Mouse (Mus musculus) kidney, adult 18-20 months (tissue): Measurements from ENCODE around the gene Gadl1.

ENCODE experiments used
- DNase-seq: peaks from one replicate; pipeline ENCODE4 v3.0.0; 2021

The Gadl1 gene

DNA sequence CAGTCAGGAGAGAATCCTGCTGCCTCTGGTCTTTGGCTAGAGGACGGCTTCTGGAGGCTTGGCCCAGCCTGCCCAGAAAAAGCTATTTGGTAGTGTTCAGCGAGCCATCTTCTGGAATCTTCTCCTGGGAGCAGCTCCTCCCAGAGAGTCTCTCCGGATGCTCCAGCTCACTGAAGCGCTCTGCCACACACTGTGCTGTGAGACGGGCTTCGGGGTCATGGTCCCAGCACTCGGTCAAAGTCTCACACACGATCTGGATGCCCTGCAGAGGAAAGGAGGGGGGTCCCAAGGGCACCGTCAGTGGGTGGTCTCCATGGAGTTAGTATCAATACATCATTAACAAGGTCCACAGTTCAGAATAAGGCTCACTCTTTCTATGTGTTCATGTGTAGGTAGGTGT is 181.0 kb downstream of the Gadl1 start:
- no peak for DNase-seq

DNA sequence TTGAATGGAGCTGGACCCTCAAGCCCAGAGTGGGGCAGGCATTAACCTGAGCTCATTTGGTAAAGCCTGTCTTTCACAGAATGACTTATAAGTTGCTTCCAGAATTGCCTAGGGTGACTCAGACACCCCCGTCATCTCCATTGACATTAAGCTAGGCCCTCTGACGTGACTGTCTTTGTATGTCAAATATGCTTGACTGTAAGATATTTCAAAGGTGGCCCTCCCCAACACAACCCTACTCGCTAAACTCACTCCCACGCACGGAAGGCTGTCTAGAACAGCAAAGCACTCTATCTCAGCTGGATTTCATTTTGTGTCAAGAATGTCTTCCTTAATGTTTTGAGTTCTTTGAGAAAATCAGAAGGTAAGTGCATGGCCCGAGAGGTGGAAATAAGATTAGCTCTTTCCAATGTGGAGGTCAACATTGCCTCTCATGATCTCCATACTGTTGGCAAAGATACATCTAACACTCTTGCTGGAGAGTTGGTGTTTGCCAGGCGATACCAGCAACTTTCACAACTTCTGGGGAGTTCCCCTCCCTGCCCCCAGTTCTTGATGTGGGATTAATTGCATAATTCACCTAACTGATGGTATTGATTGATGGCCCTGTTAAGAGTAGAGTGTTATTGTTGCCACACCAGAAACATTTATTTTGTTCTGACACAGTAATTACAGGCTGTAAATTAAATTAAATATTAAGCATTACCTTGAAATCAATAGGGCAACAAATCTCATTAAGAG is 182.0 kb downstream of the Gadl1 start:
- DNase-seq, result no peak

DNA sequence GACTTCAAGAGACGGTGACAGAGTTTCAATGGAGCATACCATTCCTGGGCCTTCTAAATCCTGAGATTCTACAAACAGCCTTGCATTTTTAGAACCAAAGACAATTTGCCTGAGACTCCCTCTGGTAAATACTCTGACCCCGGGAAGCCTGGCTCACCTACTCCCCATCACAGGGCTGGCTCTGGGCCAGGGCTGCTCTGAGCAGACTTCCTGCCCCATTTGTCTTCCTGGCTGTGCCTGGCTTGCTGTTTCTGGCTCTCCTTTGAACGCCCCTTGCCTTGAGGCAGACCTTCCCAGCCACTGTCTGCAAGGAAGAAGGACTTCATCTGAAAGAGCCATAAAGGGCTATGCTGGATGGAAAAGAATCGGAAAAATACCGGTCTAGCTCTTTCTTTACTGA is 182.7 kb downstream of the Gadl1 start:
- DNase-seq, result peak; percentile 77

DNA sequence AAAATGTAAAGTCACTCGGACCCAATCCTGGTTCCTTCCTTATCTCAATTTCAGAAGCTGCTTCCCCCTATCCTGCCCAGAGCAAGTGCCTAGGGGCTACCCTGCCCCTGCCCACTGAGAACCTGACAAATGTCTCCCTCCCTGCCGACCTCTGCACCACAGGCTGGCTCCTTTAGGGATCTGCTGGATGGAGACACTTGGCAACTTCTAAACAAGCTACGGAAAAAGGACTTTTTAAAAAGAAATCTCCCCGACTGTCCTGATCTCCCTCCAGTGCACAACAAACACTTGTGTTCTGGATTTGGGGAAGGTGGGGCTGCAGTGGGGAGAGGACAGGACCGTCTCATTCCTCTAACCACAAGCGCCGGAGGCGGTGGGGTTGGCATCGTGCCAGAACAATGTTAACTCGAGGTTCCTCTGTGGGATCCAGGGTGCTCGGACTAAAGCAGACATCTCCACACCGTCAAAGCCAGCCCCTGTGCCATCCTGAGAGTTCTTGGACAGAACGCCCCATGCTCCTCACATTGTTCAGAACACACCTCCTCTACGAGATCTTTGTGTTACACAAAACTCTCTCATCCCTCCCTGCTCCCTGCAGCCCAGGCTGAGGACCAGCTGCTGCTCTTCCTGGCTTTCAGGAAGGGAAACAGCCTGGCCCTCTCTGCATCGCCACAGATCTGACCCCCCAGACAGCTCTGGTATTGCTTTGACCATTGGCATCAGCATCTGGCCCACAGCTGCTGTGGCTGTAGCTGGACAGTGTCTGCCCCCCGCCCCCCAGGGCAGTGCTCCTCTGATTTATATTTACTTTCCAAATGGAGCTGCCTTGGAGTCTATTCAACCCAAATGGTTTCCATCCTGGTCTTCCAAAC is 189.7 kb downstream of the Gadl1 start:
- peak; percentile 37 for DNase-seq

DNA sequence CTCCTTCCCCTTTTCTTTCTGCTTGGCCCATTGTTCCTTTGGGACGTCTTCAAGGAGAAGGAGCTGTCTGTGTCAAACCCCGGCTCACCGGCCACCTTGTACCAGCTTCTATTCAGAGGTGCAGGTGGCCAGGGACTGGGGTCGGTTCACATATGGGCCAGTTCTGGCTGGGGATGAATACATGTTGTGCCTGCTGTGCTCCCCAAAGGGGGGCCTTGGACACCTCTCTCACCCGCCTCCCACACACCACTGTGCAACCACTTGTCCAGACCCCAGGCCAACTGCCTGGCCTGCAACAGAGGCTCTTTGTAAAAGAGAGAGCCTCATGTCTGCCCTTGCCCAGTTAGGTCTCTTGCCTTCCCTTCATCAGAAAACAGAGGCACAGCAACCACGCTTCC is 190.3 kb downstream of the Gadl1 start:
- no peak for DNase-seq

DNA sequence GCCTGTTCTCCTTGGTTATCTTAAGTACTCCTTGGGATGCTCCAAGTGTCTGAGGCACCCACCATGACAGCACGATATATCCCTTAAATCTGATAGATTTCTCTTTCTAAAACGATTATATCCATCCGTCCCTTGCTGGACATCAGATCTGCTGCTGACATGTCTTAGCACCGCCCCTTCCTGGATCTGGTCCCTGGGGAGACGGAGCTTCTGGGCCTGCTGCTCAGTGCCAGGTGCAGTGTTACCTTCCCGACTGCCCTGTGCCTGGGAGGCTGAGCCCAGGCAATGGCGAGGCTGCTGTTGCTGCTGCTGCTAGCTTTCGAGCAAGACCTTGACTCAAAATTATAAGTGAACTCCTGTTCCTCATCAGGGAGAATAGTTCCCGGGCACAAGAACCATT is 190.8 kb downstream of the Gadl1 start:
- DNase-seq, result no peak

DNA sequence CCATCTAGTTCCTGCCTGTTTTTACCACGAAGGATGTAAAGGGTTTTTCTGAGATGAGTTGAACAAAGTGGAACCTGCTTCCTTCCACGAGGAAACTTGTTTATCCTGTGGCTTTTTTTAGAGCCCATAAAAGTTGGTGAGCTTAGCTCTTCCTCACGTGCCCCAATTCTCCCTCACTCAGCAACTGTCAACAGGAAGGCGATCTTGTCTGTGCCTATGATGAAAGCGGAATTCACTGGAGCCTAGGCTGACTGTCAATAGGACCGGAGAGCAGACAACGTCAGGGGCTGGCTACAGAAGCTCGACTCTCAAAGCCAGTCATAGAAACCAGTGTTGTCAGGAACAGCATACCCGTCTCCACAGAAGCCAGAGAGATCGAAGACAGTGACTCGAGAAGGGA is 192.6 kb downstream of the Gadl1 start:
- DNase-seq, result no peak

DNA sequence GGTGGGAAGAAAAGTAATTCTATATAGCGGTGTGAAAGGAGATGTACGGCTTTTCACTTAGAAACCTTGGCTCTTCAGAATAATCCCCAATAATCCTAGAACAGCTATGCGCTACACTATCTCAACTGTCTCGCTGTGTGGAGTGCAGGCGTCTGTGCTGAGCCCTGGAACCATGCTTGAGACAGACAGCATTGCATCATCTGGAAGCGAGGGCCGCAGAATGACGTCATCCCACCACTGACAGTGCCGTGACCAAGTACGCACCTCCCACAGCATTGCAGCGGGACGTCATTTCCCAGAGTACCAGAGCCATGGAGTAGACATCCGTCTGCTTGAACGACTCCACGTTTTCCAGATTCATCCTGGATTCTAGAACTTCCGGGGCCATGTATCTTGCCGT is 195.5 kb downstream of the Gadl1 start:
- DNase-seq, result no peak

DNA sequence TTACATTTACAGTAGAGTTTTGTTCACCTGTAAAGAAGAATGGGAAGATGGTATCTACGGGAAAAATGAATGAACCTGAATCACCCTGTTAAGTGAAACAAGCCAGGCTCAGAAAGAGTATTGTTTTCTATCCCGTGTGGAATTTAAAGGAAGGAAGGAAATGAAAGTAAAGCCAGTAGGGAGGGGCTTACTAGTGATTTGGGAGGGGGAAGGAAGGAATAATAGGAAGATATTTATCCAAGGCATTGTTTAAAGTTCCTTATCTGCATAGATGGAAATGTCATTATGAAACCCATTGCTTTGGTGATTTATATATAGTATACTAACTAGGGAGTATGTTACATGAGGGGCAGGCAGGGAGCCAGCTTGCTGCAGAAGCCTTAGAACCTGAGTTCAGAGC is 199.5 kb downstream of the Gadl1 start:
- no peak for DNase-seq

DNA sequence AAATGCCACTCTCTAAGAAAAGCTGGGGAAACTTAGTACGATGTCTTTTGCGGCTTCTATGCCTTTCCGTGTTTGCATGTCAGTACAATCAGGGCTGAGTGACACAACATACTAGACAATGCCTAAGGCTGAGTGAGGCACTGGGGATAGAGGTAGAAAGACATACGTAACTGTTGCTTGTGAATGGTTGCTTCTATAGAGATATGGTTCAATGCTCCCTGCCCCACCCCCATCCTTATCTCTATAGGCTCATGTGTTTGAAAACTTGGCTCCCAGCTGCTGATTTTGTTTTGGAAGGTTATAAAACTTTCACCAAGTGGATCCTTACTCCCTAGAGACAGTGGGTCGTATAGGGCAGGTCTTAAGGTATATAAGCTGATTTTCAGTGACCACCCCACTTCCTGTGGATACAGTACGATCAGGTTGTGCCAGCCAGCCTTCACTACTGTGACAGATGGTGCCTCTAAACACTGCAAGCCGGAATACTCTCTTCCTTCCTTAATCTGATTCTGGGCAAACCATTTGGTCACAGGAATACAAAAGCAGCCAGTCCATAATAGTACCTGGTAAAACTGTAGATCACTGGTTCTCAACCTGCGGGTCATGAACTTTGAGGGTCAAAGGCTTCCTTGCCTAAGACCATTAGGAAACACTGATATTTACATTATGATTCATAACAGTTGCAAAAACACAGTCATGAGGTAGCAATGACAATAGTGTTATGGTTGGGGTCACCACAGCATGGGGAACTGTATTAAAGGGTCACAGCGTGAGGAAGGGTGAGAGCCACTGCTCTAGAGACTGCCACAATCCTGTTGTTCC is 202.1 kb downstream of the Gadl1 start:
- DNase-seq, result no peak

DNA sequence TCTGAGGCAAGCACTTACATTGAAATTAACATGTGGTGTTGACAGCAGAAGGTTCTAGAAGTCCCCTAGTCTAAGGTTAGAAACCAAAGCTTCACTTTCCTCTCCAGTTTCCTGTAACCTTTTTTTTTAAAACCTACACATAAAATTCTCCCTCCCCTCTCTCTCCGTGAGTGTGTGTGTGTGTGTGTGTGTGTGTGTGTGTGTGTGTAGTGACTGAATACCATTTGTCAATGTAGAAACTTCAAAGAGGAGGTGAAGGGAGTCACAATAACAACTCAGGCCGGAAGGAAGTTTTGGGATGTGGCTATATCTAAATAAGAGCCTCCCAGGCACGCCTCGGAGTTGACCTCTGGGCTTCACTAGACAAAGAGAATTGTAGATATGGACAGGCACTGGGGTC is 205.1 kb downstream of the Gadl1 start:
- DNase-seq, result peak; percentile 37

DNA sequence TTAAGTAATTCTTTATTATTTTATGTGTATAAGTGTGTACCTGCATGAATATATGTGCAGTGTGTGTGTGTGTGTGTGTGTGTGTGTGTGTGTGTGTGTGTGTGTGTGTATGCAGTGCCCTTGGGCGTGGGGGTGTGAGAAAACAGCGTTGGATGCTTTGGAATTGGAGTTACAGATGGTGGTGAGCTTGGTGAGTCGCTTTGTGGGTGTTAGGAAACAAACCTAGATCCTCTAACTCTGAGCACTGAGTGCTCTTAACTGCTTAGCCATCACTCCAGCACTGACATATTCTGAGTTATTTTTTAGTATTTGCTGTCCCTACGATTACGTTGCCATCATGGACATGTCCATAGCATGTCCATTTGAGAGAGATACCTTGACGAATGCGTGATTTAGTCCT is 206.6 kb downstream of the Gadl1 start:
- DNase-seq, result no peak

DNA sequence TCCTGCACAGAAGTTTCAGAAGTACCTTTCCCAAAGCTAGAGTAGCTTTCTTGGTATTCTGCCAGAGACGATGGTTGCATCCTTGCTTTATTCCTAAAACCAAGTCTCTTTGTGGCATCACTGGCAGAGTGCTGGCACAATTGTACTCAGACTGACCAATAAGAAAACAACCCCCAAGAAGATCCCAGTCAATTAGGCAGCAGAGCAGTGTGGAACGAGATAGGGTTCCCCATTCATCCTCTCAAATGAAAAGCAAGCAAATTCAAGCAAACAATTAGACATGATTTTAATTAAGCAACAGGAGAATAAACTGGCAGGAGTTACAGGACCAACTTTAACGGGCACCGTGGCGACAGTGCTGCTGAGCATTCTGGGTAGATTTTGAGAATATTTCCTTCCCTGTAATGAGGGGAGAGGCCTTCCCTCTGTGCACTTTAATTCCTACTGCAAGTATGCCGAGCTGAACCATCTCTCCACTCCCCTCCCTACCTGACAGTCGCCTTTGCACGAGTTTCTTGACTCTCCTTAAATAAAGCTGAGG is 209.1 kb downstream of the Gadl1 start:
- no peak for DNase-seq

DNA sequence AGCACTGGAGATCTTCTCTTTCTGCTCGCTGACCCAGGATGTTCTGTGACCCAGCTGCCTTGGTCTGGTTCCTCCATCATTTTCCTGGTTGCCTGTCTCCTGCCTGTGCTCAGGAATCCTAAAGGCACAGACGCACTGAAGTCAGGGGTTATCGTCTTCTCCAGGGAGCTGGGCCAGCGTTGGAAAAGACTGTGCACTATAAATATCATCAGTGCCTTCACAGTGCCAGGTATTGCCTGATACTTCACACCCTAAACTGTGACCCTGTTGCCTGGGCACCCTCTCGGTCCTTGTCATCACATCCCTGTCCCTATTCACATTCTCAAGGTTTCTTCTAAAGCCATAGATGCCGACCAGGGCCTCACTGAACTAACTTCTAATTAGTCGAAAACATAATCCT is 210.7 kb downstream of the Gadl1 start:
- DNase-seq, result no peak

DNA sequence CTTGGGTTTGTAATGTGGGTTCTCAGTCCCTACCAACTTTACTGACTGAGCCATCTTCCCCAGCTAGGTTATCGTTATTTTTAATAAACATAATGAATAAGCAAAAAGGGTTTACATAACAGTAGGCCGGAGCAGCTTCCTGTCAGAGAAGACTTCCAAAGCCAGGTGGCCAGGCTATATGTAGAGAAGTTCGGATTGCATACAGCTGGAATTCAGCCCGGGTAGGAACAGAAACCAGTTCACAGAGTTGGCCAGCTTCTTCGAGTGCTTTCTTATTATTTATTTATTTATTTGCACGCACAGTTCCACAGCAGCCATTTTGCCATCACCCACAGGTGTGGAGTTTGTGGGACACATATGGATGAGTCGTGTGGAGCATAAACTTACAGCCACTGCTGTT is 212.2 kb downstream of the Gadl1 start:
- DNase-seq, result no peak

DNA sequence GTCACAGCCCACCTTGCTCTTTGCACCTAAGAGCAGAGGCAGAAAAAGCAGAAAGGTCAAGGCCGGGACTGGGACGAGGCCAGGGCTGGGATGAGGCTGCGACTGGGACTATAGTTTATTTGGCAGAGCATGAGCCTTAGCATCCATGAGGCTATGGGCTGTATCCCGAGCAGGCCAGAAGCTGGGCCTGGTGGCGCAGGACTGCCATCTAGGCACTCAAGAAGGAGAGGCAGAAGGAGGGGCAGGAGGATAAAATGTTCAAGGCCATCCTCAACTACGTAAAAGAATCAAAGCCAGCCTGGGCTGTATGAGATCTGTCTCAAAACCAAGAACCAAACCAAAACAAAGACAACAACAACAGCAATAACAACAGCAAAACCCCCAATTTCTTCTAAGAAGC is 213.3 kb downstream of the Gadl1 start:
- DNase-seq, result no peak

DNA sequence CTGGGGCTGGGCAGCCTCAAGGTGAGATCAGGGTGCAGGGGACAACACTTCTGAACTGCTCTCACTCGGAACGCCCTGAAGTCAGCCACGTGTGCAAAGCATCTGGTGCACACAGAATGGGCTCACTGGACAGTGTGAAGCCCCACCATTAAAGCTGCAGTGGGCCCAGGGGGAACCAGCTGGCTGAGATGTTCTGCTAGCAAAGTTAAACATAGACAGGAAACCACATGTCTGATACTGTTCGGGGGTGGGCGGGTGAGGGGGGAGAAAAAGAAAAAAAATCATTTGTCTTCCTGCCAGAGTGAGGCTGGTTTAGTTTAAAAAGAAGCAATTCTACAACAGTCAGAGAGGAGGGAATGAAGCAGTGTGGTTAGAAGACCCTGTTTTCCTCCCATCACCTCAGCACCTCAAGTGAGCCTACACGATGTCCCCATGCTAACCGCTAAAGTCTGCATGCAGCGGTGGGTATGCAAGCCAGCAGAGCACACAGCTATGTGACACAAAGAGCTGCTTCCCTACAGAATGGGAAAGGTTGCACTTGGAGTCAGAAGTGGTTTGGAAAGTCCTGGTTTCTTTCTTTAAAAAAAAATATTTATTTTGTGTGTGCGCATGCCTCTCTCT is 213.8 kb downstream of the Gadl1 start:
- no peak for DNase-seq
